Mouse (Mus musculus) intestine, postnatal 0 days (tissue): ENCODE data around the gene Kcnj5. TPM values are rescaled to one million over a fixed set of nuclear protein-coding genes. Genes with fewer than 3 reads are reported as not detected.

Source experiments
- ATAC-seq: fragments of 200-750 bp; cut with Nextera tagmentation; 2 replicates; pipeline ENCODE4 v1.8.0; 2017; ENCODE audit warnings: mild to moderate bottlenecking, moderate TSS enrichment, moderate library complexity
- H3K27ac ChIP-seq: fragments of 300-500 bp; sonication (generic); 2 replicates; pipeline ENCODE4 v1.5.1; 2014; ENCODE audit warnings: mild to moderate bottlenecking, low read depth, low read length, moderate library complexity
- H3K27me3 ChIP-seq: fragments of 300-500 bp; sonication (generic); replicated peaks from 2 replicates; pipeline ENCODE4 v1.6.1; 2014; ENCODE audit warnings: low read length, mixed read lengths; ENCODE audit not compliant: control insufficient read depth, insufficient read depth
- H3K36me3 ChIP-seq: fragments of 300-500 bp; sonication (generic); 2 replicates; pipeline ENCODE4 v1.6.1; 2014; ENCODE audit warnings: mild to moderate bottlenecking, moderate library complexity; ENCODE audit not compliant: control insufficient read depth, insufficient read depth
- H3K4me1 ChIP-seq: fragments of 300-500 bp; sonication (generic); replicated peaks from 2 replicates; pipeline ENCODE4 v1.6.1; 2014; ENCODE audit warnings: antibody characterized with exemption, low read length, mixed read lengths; ENCODE audit not compliant: control insufficient read depth, insufficient read depth
- H3K4me2 ChIP-seq: fragments of 300-500 bp; sonication (generic); replicated peaks from 2 replicates; pipeline ENCODE4 v1.6.1; 2014; ENCODE audit warnings: low read depth, mild to moderate bottlenecking, moderate library complexity
- H3K4me3 ChIP-seq: fragments of 300-500 bp; sonication (generic); 2 replicates; pipeline ENCODE4 v1.5.1; 2014; ENCODE audit warnings: low read depth, low read length
- H3K9ac ChIP-seq: fragments of 300-500 bp; sonication (generic); 2 replicates; pipeline ENCODE4 v1.6.1; 2014; ENCODE audit warnings: mild to moderate bottlenecking, low read depth, low read length
- H3K9me3 ChIP-seq: fragments of 300-500 bp; sonication (generic); 2 replicates; pipeline ENCODE4 v1.6.1; 2016; ENCODE audit warnings: mixed run types; ENCODE audit not compliant: control insufficient read depth
- CTCF ChIP-seq: sonication (generic); IDR thresholded peaks from 2 replicates; pipeline ENCODE4 v1.5.1; 2016; ENCODE audit warnings: low read depth, mild to moderate bottlenecking, control low read depth, antibody characterized with exemption, moderate library complexity
- WGBS: fragments of 180-500 bp; shearing (Covaris S2); extraction: QIAGEN DNeasy Blood & Tissue Kit; methylation state at CpG from one replicate; pipeline ENCODE4 v1.1.7; 2014; 5-methylcytosine and 5-hydroxymethylcytosine counted together
- polyA plus RNA-seq: library from polyadenylated mRNA; unstranded; fragments of >200 nt; fragmentation: Nextera tagmentation; extraction: Ambion mirVana; gene quantifications from 2 replicates; pipeline ENCODE4 v1.2.1, GENCODE M21; 2015

Gene Kcnj5
- polyA plus RNA-seq, 1 experiment from 2014 or later: 0.07 TPM

DNA sequence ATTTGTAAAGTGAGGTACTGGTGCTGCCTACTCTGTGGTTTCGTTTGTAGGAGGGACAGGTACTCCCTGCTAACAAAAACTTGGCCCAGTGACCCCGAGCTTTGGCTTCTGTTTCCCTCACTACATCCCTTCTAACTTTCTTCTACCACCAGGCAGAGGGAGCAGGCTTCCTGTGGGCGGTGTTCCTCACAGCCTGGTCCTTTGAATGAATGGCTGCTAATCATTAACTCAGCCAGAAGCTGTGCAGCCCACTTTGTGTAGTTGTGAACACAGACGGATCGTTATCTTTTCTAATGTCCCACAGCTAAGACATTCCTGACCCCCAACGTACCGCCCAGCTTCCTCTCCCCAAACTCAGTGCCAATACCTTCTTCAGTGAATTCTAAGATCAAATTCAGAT lies 52.5 kb downstream of the Kcnj5 start:
- no peak overlapping the region for H3K9ac ChIP-seq
- H3K4me1 ChIP-seq: no peaks in the 10 kb centered on the region
- H3K27me3 ChIP-seq: no peaks in the 10 kb centered on the region
- no peak for ATAC-seq
- H3K4me3 ChIP-seq: no peak overlapping the region
- H3K27ac ChIP-seq: no peak overlapping the region
- no peak for TF ChIP-seq CTCF
- WGBS: 28% methylated on average over 7 of the region's 7 CpGs
- H3K9me3 ChIP-seq: no peaks in the 10 kb centered on the region
- H3K36me3 ChIP-seq: no peaks in the 10 kb centered on the region
- no peak overlapping the region for H3K4me2 ChIP-seq

DNA sequence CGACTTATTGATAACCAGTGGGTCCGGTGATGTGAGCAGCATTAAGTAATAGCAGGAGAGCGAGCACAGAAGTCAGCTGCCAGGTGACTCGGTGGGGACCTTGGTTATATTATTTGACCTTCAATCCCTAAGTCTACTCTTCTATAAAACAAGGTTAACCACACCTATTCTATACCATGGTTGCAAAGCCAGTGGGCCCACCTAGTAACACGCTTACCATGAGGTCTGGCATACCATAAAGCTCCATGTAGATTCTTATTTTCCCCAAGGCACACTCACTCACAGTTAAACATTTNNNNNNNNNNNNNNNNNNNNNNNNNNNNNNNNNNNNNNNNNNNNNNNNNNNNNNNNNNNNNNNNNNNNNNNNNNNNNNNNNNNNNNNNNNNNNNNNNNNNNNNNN lies 60.6 kb downstream of the Kcnj5 start:
- 43% methylated on average over 5 of the region's 5 CpGs for WGBS
- Histone ChIP-seq H3K9ac (no peak overlapping the region), H3K4me2 (0 out of 2 replicates have a peak overlapping the region, but pooled peaks have one; percentile 17), H3K4me3 (no peak overlapping the region), H3K27ac (peak overlapping the region; percentile 21; the same call in 1 of the 2 replicates), H3K27me3 (no peaks in the 10 kb centered on the region), H3K9me3 (no peaks in the 10 kb centered on the region), H3K4me1 (no peaks in the 10 kb centered on the region), H3K36me3 (no peaks in the 10 kb centered on the region)
- no peak for TF ChIP-seq CTCF
- no peak; the same call in 1 of the 2 replicates for ATAC-seq

DNA sequence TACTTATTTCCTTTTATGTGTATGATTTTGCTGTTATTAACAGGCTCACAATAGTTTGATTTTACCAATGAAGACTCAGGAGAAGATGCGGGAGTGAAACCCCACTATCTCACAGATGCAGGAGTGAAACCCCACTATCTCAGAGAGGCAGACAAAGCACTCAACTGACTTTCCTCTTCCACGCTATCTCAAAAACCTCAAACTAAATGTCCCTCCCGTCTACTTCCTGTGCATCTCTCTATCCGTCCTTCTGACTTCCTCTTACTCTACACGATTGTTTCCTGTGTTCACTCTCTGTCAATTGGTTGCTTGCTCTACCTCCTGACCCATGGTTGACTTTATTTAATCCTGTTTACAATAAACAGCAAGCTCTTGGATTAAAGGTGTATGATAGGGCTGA lies 63.7 kb downstream of the Kcnj5 start:
- no peaks in the 10 kb centered on the region for H3K9me3 ChIP-seq
- 79% methylated on average over 5 of the region's 5 CpGs for WGBS
- H3K4me3 ChIP-seq: no peak overlapping the region
- TF ChIP-seq CTCF: no peak
- no peaks in the 10 kb centered on the region for H3K36me3 ChIP-seq
- no peak overlapping the region for H3K4me2 ChIP-seq
- H3K27me3 ChIP-seq: no peaks in the 10 kb centered on the region
- no peak overlapping the region for H3K27ac ChIP-seq
- no peaks in the 10 kb centered on the region for H3K4me1 ChIP-seq
- H3K9ac ChIP-seq: no peak overlapping the region
- no peak for ATAC-seq

DNA sequence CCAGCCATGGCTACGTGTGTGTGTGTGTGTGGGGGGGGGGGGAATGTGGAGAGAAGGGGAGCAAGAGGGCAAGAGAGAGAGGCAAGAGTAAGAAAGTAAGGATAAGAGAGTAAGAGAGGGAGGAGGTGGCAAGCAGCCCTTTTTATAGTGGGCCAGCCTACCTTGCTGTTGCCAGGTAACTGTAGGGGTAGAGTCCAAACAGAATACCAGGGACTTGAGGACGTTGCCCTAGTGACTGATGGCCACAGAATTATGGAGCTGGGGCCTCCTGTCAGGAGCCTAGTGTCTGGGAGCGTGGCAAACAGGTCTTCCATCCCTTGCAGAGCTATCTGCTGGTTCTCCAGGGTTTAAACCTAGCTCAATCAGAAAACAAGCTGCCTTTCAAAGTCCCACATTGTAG lies 64.4 kb downstream of the Kcnj5 start:
- ATAC-seq: peak; percentile 77

DNA sequence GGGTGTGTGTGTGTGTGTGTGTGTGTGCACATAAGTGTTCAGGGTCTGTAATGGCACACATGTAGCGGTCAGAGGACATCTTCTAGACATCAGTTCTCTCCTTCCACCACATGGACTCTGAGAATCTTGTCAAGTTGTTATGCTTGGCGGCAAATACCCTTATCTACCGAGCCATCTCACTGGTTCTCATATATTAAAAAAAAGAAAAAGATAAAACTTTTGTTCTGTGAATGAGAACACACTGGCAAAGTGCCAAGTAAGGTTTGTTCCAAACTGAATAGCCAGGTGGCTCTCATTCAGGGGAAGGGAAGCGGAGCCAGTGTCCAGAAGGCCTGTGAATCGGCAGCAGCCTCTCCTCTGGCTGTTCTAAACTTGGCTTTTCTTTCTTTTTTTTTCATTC lies 66.1 kb downstream of the Kcnj5 start:
- no peaks in the 10 kb centered on the region for H3K27me3 ChIP-seq
- no peak overlapping the region for H3K9ac ChIP-seq
- TF ChIP-seq CTCF: no peak
- H3K4me1 ChIP-seq: no peaks in the 10 kb centered on the region
- 90% methylated on average over 5 of the region's 5 CpGs for WGBS
- no peak for ATAC-seq
- no peak overlapping the region for H3K4me3 ChIP-seq
- H3K4me2 ChIP-seq: no peak overlapping the region
- no peaks in the 10 kb centered on the region for H3K36me3 ChIP-seq
- no peaks in the 10 kb centered on the region for H3K9me3 ChIP-seq
- no peak overlapping the region for H3K27ac ChIP-seq

More for the DNA sequence above, 64.4 kb downstream of the Kcnj5 start:
- Histone ChIP-seq H3K9ac (no peak overlapping the region), H3K27me3 (no peaks in the 10 kb centered on the region), H3K27ac (no peak overlapping the region), H3K4me3 (no peak overlapping the region), H3K9me3 (no peaks in the 10 kb centered on the region), H3K4me1 (no peaks in the 10 kb centered on the region), H3K4me2 (no peak overlapping the region), H3K36me3 (no peaks in the 10 kb centered on the region)
- no peak for TF ChIP-seq CTCF
- 33% methylated on average over 3 of the region's 3 CpGs for WGBS

DNA sequence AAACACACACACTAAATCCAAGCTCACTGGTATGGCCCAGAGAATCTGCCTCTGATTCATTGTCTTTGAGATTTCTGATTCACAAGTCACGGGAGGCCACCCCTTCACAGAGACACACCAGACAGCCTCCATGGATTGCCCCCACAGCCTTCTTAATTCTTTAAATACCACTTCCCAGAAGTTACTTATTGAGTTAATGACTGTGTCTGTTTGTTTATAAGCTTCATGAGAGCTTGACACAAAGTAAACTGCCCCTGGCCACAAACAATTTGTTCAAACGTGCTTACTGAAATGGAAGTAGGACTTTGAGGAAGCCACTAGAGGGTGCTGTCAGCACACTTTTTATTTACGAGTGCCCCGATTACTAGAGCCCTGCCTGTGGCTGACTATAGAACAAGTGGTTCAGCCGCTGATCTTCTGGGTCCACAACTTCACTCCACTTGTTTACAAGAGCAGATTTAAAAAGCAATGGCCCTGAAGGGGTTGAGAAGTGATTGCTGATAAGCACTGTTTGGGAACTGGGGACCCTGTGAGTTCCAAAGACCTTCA lies 72.2 kb downstream of the Kcnj5 start:
- Histone ChIP-seq H3K27me3 (no peaks in the 10 kb centered on the region), H3K36me3 (no peaks in the 10 kb centered on the region), H3K9ac (no peak overlapping the region), H3K27ac (no peak overlapping the region), H3K4me2 (no peak overlapping the region), H3K4me1 (no peaks in the 10 kb centered on the region), H3K9me3 (no peaks in the 10 kb centered on the region), H3K4me3 (no peak overlapping the region)
- no peak for ATAC-seq
- TF ChIP-seq CTCF: peak; percentile 86
- WGBS: 12% methylated on average over 5 of the region's 5 CpGs

Other genes starting within 250 kb of the Kcnj5 start
- gene Arhgap32, start 228.2 kb downstream of the Kcnj5 start, polyA plus RNA-seq: 17.2 and 18.1 TPM in 2 replicates
- gene Kcnj1, start 28.1 kb upstream of the Kcnj5 start, polyA plus RNA-seq: not detected in 2 replicates
- 6.0 and 6.1 TPM in 2 replicates for gene Fli1, start 198.5 kb upstream of the Kcnj5 start, polyA plus RNA-seq